Mouse (Mus musculus) MEL (cell line): ENCODE measurements around the gene Il10.

ENCODE experiments used
- CHD1 ChIP-seq: IDR thresholded peaks from 2 replicates; pipeline ENCODE4 v1.6.1; 2012; ENCODE audit warnings: low read depth, mild to moderate bottlenecking, inconsistent platforms, low read length, improper control_type of control experiment
- CHD2 ChIP-seq: IDR thresholded peaks from 2 replicates; pipeline ENCODE4 v1.6.1; 2011; ENCODE audit warnings: low read length, improper control_type of control experiment
- CTCF ChIP-seq, 3 experiments: IDR thresholded peaks in 2 of 3; conservative IDR thresholded peaks in 1 of 3; 2 replicates each; pipeline ENCODE4 v1.5.1; 2011 to 2012; ENCODE audit warnings: low read length in 3 of 3, low read depth in 2 of 3, mild to moderate bottlenecking in 2 of 3, improper control_type of control experiment in 1 of 3, inconsistent platforms in 1 of 3, mixed read lengths in 1 of 3, moderate library complexity in 1 of 3; ENCODE audit not compliant: control insufficient read depth in 1 of 3, insufficient read depth in 1 of 3, poor library complexity in 1 of 3, severe bottlenecking in 1 of 3
- GABPA ChIP-seq: IDR thresholded peaks from 2 replicates; pipeline ENCODE4 v1.6.1; 2012; ENCODE audit warnings: low read depth, mild to moderate bottlenecking, inconsistent platforms, low read length, improper control_type of control experiment, moderate library complexity
- MAX ChIP-seq: IDR thresholded peaks from 2 replicates; pipeline ENCODE4 v1.6.1; 2011; ENCODE audit warnings: low read length, improper control_type of control experiment
- POLR2A ChIP-seq, 2 experiments: IDR thresholded peaks; 2 replicates each; pipeline ENCODE4 v1.6.1; 2011 to 2012; ENCODE audit warnings: low read length in 2 of 2, mild to moderate bottlenecking in 2 of 2, control low read depth in 1 of 2, improper control_type of control experiment in 1 of 2, low read depth in 1 of 2, moderate library complexity in 1 of 2; ENCODE audit not compliant: control insufficient read depth in 1 of 2, insufficient read depth in 1 of 2, poor library complexity in 1 of 2
- RAD21 ChIP-seq: IDR thresholded peaks from 2 replicates; pipeline ENCODE4 v1.6.1; 2011; ENCODE audit warnings: mild to moderate bottlenecking, low read depth, low read length, improper control_type of control experiment
- RCOR1 ChIP-seq: IDR thresholded peaks from 2 replicates; pipeline ENCODE4 v1.6.1; 2012; ENCODE audit warnings: low read depth, mild to moderate bottlenecking, inconsistent platforms, low read length, improper control_type of control experiment
- SIN3A ChIP-seq: IDR thresholded peaks from 2 replicates; pipeline ENCODE4 v1.6.1; 2012; ENCODE audit warnings: low read length, improper control_type of control experiment, inconsistent platforms
- ZC3H11A ChIP-seq: IDR thresholded peaks from 2 replicates; pipeline ENCODE4 v1.6.1; 2012; ENCODE audit warnings: low read depth, mild to moderate bottlenecking, inconsistent platforms, low read length, improper control_type of control experiment
- ZKSCAN1 ChIP-seq: IDR thresholded peaks from 2 replicates; pipeline ENCODE4 v1.6.1; 2012; ENCODE audit warnings: low read depth, mild to moderate bottlenecking, inconsistent platforms, low read length, improper control_type of control experiment, moderate library complexity

GRCm38 (mm10) chr1:130993574-130994154, 26.0 kb upstream of the Il10 start:
- no peak for TF ChIP-seq CTCF (IDR thresholded peaks at IDR 0.05 in 2 of 3, conservative IDR thresholded peaks at IDR 0.05 in 1 of 3; ENCODE audit: control insufficient read depth in 1 of 3, insufficient read depth in 1 of 3, low read depth in 2 of 3, low read length in 3 of 3, poor library complexity in 1 of 3, severe bottlenecking in 1 of 3)
- no peak for TF ChIP-seq MAX
- no peak for TF ChIP-seq GABPA
- TF ChIP-seq RCOR1, result no peak
- no peak for TF ChIP-seq POLR2A (IDR thresholded peaks at IDR 0.05; ENCODE audit: control insufficient read depth in 1 of 2, insufficient read depth in 1 of 2, low read depth in 1 of 2, low read length in 2 of 2, poor library complexity in 1 of 2)
- no peak for TF ChIP-seq ZC3H11A
- no peak for TF ChIP-seq SIN3A
- TF ChIP-seq ZKSCAN1, result no peak
- no peak for TF ChIP-seq CHD1
- TF ChIP-seq RAD21, result no peak
- no peak for TF ChIP-seq CHD2
